Mouse (Mus musculus) heart, embryonic 14.5 days (tissue): Measurements from ENCODE around the gene Mrvi1. TPM values are rescaled to one million over a fixed set of nuclear protein-coding genes. Genes with fewer than 3 reads are reported as not detected.
A peak's percentile ranks its signal among the peaks of the same experiment; 100 is the strongest.

Experiments
- ATAC-seq: fragments of 200-750 bp; cut with Nextera tagmentation; 2 replicates; pipeline ENCODE4 v1.8.0; 2017; ENCODE audit warnings: low read depth, moderate TSS enrichment; ENCODE audit not compliant: insufficient number of reproducible peaks, insufficient read depth, low FRiP score
- H3K27ac ChIP-seq, 2 experiments: fragments of 200-500 bp in 1 of 2; fragments of 300-500 bp in 1 of 2; sonication (generic) in 1 of 2; replicated peaks in 1 of 2; 2 replicates each; pipeline ENCODE4 v1.5.1; 2012 to 2014; ENCODE audit warnings: low read depth in 2 of 2, low read length in 2 of 2, control low read depth in 1 of 2, mild to moderate bottlenecking in 1 of 2, mixed read lengths in 1 of 2; ENCODE audit not compliant: control insufficient read depth in 1 of 2, insufficient read depth in 1 of 2
- H3K27me3 ChIP-seq: fragments of 300-500 bp; sonication (generic); 2 replicates; pipeline ENCODE4 v1.6.1; 2014; ENCODE audit warnings: mild to moderate bottlenecking, low read length, control low read depth; ENCODE audit not compliant: control insufficient read depth, insufficient read depth
- H3K36me3 ChIP-seq: fragments of 300-500 bp; sonication (generic); 2 replicates; pipeline ENCODE4 v1.6.1; 2014; ENCODE audit warnings: mild to moderate bottlenecking, control low read depth, low read length, mixed read lengths; ENCODE audit not compliant: control insufficient read depth, insufficient read depth
- H3K4me1 ChIP-seq, 2 experiments: fragments of 200-500 bp in 1 of 2; fragments of 300-500 bp in 1 of 2; sonication (generic) in 1 of 2; 2 replicates each; pipeline ENCODE4 v1.6.1; 2012 to 2014; ENCODE audit warnings: low read length in 2 of 2, control low read depth in 1 of 2, mixed read lengths in 1 of 2; ENCODE audit not compliant: control insufficient read depth in 2 of 2, insufficient read depth in 2 of 2
- H3K4me2 ChIP-seq: fragments of 300-500 bp; sonication (generic); 2 replicates; pipeline ENCODE4 v1.6.1; 2014; ENCODE audit warnings: mild to moderate bottlenecking, low read length
- H3K4me3 ChIP-seq, 2 experiments: fragments of 200-500 bp in 1 of 2; fragments of 300-500 bp in 1 of 2; sonication (generic) in 1 of 2; 2 replicates each; pipeline ENCODE4 v1.5.1; 2012 to 2014; ENCODE audit warnings: low read length in 2 of 2, mild to moderate bottlenecking in 2 of 2, control low read depth in 1 of 2, low read depth in 1 of 2, moderate library complexity in 1 of 2; ENCODE audit not compliant: control insufficient read depth in 1 of 2, insufficient read depth in 1 of 2
- H3K9ac ChIP-seq: fragments of 300-500 bp; sonication (generic); 2 replicates; pipeline ENCODE4 v1.6.1; 2014; ENCODE audit warnings: mild to moderate bottlenecking, low read length
- H3K9me3 ChIP-seq: fragments of 300-500 bp; sonication (generic); 2 replicates; pipeline ENCODE4 v1.6.1; 2016; ENCODE audit warnings: low read length, control low read depth; ENCODE audit not compliant: control insufficient read depth
- WGBS: fragments of 180-500 bp; shearing (Covaris S2); extraction: QIAGEN DNeasy Blood & Tissue Kit; methylation state at CpG from one replicate; pipeline ENCODE4 v1.1.7; 2014; 5-methylcytosine and 5-hydroxymethylcytosine counted together
- polyA plus RNA-seq: library from polyadenylated mRNA; unstranded; fragments of >200 nt; fragmentation: Nextera tagmentation; extraction: Ambion mirVana; gene quantifications from 2 replicates; pipeline ENCODE4 v1.2.1, GENCODE M21; 2014

The Mrvi1 gene
- polyA plus RNA-seq, 1 experiment from 2014 or later, result 6.3 TPM

DNA sequence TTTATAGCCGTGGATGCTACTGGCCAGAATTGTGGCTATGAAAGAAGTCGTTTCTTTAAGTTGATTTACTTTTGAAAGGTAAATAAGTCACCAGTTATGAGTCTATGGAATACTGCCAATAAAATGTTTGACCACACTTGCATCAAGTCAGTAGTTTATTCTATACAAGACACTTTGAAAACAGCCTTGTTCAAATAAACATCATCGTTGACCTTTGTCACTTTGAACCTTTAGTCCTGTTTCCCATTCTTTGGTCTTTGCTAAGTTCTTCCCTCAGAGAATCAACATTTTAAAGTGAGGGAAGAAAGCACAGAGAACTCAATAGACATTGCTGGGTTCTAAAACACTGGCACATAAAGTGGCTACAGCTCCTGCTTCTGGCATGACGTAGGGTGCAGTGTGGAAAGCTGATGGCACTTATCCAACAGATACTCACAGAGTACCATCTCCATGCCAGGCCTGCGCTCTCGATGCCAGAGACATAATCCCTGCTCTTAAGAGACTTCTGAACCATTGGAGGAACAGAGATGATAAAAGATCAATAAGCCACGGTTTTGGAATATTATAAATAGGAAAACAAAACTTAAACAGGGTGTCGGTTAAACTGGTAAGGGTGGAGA lies 127.2 kb downstream of the Mrvi1 start:
- no peak for ATAC-seq
- Histone ChIP-seq H3K4me1 (peaks cover 3 to 4% of the 10 kb centered on the region in 2 experiments; a peak in 2 of 4 replicates), H3K27me3 (no peaks in the 10 kb centered on the region), H3K36me3 (no peaks in the 10 kb centered on the region), H3K27ac (no peak overlapping the region), H3K9ac (no peak overlapping the region), H3K4me2 (no peak overlapping the region), H3K9me3 (no peaks in the 10 kb centered on the region), H3K4me3 (no peak overlapping the region)
- WGBS, result 70% methylated on average over 8 of the region's 8 CpGs

DNA sequence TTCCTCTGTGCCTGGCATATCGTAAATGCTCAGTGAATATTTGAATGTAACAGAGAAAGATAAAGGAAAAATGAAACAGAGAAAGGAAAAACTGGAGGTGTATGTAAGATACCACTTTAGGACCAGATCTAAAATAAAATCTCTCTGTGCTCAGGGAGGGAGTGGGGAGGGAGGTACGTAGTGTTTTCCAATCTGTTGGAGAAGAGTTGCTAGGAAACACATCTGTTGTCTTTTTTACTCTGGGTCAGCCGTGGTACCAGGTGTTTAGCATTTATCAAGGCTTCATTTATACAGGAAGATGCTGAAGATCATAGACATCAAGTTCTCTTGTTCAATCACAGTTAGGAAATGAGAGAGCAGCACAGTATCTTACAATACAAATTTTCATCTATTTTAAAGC lies 127.7 kb downstream of the Mrvi1 start:
- Histone ChIP-seq H3K4me2 (no peak overlapping the region), H3K27me3 (no peaks in the 10 kb centered on the region), H3K9ac (no peak overlapping the region), H3K4me1 (peaks cover 3 to 4% of the 10 kb centered on the region in 2 experiments; a peak in 2 of 4 replicates), H3K27ac (no peak overlapping the region), H3K36me3 (no peaks in the 10 kb centered on the region), H3K9me3 (no peaks in the 10 kb centered on the region), H3K4me3 (no peak overlapping the region)
- no peak for ATAC-seq
- WGBS, result 65% methylated on average over 3 of the region's 3 CpGs

DNA sequence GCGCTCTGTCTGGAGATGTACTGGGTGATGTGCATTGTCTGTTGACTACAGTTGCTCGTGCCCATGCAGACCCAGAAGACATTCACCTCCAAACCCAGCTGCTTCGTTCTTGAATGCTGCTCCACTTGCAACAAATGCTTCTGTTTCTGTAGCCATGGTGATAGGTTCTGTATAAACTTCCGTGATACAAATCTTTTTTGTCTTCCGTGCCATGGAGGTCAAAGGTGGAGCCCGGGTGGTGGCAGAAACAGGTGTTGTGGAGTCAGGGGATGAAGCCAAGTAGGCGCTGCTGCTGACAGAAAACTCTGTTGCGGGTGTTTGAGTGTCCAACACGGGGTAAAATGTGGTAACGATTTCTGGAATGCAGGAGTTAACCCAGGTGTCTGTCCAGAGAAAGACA lies 128.7 kb downstream of the Mrvi1 start:
- H3K36me3 ChIP-seq, result no peaks in the 10 kb centered on the region
- H3K27me3 ChIP-seq, result no peaks in the 10 kb centered on the region
- no peak for ATAC-seq
- no peaks in the 10 kb centered on the region for H3K9me3 ChIP-seq
- H3K4me2 ChIP-seq, result no peak overlapping the region
- H3K27ac ChIP-seq, result no peak overlapping the region
- WGBS, result 69% methylated on average over 10 of the region's 10 CpGs
- H3K4me3 ChIP-seq, result no peak overlapping the region
- no peak overlapping the region for H3K9ac ChIP-seq
- peaks cover 3 to 4% of the 10 kb centered on the region in 2 experiments; a peak in 2 of 4 replicates for H3K4me1 ChIP-seq

DNA sequence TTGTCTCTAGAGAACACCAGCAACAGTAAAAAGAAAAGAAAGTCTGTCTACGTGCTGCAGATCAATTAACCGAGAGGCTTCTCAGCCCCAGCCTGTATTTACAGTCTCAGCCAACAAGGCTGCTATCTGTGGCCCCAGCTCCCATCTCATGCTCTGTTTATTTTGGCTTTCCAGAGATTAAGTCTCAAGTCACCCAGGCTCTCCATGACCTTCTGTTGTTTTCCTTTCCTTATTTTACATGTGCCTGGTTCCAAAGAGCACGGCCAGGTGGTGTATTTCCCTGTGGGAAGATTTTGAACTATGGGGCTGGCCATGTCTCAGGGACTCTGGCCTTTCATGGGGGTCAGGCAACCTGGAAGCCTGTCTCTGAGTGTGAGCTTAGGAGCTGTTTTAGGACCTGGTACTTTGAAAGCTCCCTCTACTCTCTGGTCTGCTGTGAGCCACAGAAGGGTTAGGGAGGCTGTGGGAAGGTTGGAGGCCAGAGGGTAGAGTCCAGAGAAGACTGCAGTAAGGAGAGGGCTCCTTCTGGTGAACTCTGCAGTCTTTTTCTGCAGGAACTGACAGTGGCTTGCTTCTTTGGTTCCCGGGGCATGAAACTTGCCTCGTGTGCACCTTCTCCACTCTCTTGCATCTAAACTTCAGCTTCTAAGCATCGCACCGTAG lies 130.6 kb downstream of the Mrvi1 start:
- Histone ChIP-seq H3K4me2 (no peak overlapping the region), H3K9ac (no peak overlapping the region), H3K4me1 (peaks cover 3 to 4% of the 10 kb centered on the region in 2 experiments; a peak in 2 of 4 replicates), H3K27ac (0 out of 4 replicates have a peak overlapping the region, but pooled peaks of 1 of the 2 experiments have one; percentile 25), H3K4me3 (no peak overlapping the region), H3K36me3 (no peaks in the 10 kb centered on the region), H3K27me3 (no peaks in the 10 kb centered on the region), H3K9me3 (no peaks in the 10 kb centered on the region)
- 60% methylated on average over 7 of the region's 7 CpGs for WGBS
- no peak for ATAC-seq

DNA sequence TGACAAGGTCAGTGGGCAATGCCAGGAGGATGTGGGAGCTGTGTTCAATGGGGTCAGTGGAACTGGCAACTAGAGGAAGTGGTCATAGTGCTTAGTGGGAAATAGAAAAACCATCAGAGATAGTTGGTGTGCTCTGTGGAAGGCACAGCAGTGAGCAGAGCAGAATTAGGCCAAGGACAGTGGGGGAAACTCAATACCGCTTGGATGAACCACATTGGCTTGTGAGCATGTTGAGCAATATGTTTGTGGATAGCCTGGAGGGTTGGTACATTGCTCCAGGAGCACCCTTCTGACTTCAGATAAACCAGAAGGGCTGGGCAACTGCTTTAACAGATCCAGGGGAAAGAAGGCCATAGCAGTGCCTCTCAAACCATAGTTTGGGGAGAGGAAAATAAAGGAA lies 133.9 kb downstream of the Mrvi1 start:
- Histone ChIP-seq H3K9ac (no peak overlapping the region), H3K27ac (no peak overlapping the region), H3K27me3 (no peaks in the 10 kb centered on the region), H3K4me2 (no peak overlapping the region), H3K4me3 (no peak overlapping the region), H3K4me1 (peaks cover 4 to 6% of the 10 kb centered on the region in 2 experiments; a peak in 2 of 4 replicates), H3K9me3 (no peaks in the 10 kb centered on the region), H3K36me3 (no peaks in the 10 kb centered on the region)
- 90% methylated on average over 1 of the region's 1 CpGs for WGBS
- no peak for ATAC-seq

DNA sequence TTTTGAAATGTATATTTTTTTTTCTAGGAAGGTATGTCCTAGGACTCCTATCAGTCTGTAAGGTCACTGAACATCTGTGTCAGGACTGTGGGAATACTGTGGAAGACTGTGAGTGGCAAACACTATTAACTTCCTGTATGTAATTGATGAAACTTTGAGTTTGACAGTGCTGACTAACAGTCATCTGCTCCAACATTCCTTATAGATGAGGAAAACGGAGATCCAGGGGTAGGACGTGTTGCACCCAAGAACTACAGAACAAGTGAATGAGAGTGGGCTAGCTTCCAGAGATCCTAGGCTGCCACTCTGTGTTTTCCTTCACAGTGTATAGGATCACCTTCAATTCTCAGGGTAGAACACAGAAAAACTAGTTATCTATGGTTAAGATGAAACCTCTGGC lies 134.9 kb downstream of the Mrvi1 start:
- Histone ChIP-seq H3K4me1 (peaks cover 4 to 8% of the 10 kb centered on the region in 2 experiments; a peak in 2 of 4 replicates), H3K36me3 (no peaks in the 10 kb centered on the region), H3K27me3 (no peaks in the 10 kb centered on the region), H3K9ac (no peak overlapping the region), H3K9me3 (no peaks in the 10 kb centered on the region), H3K27ac (no peak overlapping the region), H3K4me3 (no peak overlapping the region), H3K4me2 (no peak overlapping the region)
- ATAC-seq, result no peak
- WGBS, result 43% methylated on average over 2 of the region's 2 CpGs

- H3K36me3 ChIP-seq, result no peaks in the 10 kb centered on the region
- WGBS, result under 1% methylated on average over 42 of the region's 42 CpGs
- H3K4me3 ChIP-seq, result peak within 1 kb of the TSS; percentile 72 to 76
- H3K4me2 ChIP-seq, result peak within 1 kb of the TSS; percentile 86
- H3K9me3 ChIP-seq, result no peaks in the 10 kb centered on the region
- H3K4me1 ChIP-seq, result 0 out of 4 replicates have a peak, but pooled peaks cover 0 to 4% of the 10 kb centered on the region in 2 experiments
- no peaks in the 10 kb centered on the region for H3K27me3 ChIP-seq
- H3K9ac ChIP-seq, result peak within 1 kb of the TSS; percentile 83
- peak within 1 kb of the TSS; percentile 86 to 92 for H3K27ac ChIP-seq
- peak; percentile 88 for ATAC-seq
Observed at GRCm38 (mm10) chr7:110843916-110844874, 138.1 kb downstream of the Mrvi1 start, which contains the start of gene Rnf141. TSS of gene Rnf141 (minus strand) at chr7:110844457.
